Mouse (Mus musculus) gastrocnemius, postnatal 25 days (tissue): Measurements from ENCODE around the gene Myh9. TPM values are rescaled to one million over a fixed set of nuclear protein-coding genes. Genes with fewer than 3 reads are reported as not detected.

Experiments used
- DNase-seq: peaks from one replicate; pipeline ENCODE4 v3.0.0; 2022
- total RNA-seq, 2 experiments: library from RNA; stranded (reverse); gene quantifications; 1 replicate in 1 of 2; 2 replicates in 1 of 2; pipeline ENCODE4 v1.2.3; 2021

Gene Myh9
- total RNA-seq, 2 experiments from 2014 or later = 51.0 to 72.0 TPM

- DNase-seq = no peak
These were observed 53.6 kb downstream of the Myh9 start for GRCm38 (mm10) chr15:77788356-77788755.

- DNase-seq = no peak
These were observed 56.2 kb downstream of the Myh9 start for GRCm38 (mm10) chr15:77785807-77786206.

- no peak for DNase-seq
These were observed 57.7 kb downstream of the Myh9 start for GRCm38 (mm10) chr15:77784039-77784824.

- DNase-seq = no peak
These were observed 59.4 kb downstream of the Myh9 start for GRCm38 (mm10) chr15:77782449-77783014.

- DNase-seq = peak; percentile 55
These were observed 66.6 kb downstream of the Myh9 start for GRCm38 (mm10) chr15:77775186-77775963.

- DNase-seq = no peak
These were observed 67.7 kb downstream of the Myh9 start for GRCm38 (mm10) chr15:77774303-77774702.

GRCm38 (mm10) chr15:77773099-77773915 lies 68.7 kb downstream of the Myh9 start:
- no peak for DNase-seq

- DNase-seq = no peak
These were observed 71.0 kb downstream of the Myh9 start for GRCm38 (mm10) chr15:77770942-77771341.

GRCm38 (mm10) chr15:77770341-77770740 lies 71.6 kb downstream of the Myh9 start:
- DNase-seq = no peak

- no peak for DNase-seq
These were observed 75.0 kb downstream of the Myh9 start for GRCm38 (mm10) chr15:77766981-77767380.

- DNase-seq = no peak
These were observed 76.4 kb downstream of the Myh9 start for GRCm38 (mm10) chr15:77765484-77766093.

GRCm38 (mm10) chr15:77764391-77765006 lies 77.5 kb downstream of the Myh9 start:
- DNase-seq = peak; percentile 87

- DNase-seq = no peak
These were observed 78.3 kb downstream of the Myh9 start for GRCm38 (mm10) chr15:77763702-77764101.

- no peak for DNase-seq
These were observed 78.9 kb downstream of the Myh9 start for GRCm38 (mm10) chr15:77763050-77763449.

GRCm38 (mm10) chr15:77761561-77762380 lies 80.2 kb downstream of the Myh9 start:
- no peak for DNase-seq

GRCm38 (mm10) chr15:77761083-77761482 lies 80.9 kb downstream of the Myh9 start:
- no peak for DNase-seq

- no peak for DNase-seq
These were observed 81.9 kb downstream of the Myh9 start for GRCm38 (mm10) chr15:77760037-77760436.

GRCm38 (mm10) chr15:77757586-77758226 lies 84.3 kb downstream of the Myh9 start:
- DNase-seq = no peak

GRCm38 (mm10) chr15:77756848-77757247 lies 85.1 kb downstream of the Myh9 start, which contains the start of gene Apol8:
Gene Apol8 (minus strand): TSS chr15:77757003.
- DNase-seq = no peak

GRCm38 (mm10) chr15:77756081-77756480 lies 85.9 kb downstream of the Myh9 start:
- no peak for DNase-seq
